Mouse (Mus musculus) hindbrain, embryonic 16.5 days (tissue): ENCODE data around the gene Foxp1. TPM values are rescaled to one million over a fixed set of nuclear protein-coding genes. Genes with fewer than 3 reads are reported as not detected.

Experiments used
- ATAC-seq: fragments of 200-750 bp; cut with Nextera tagmentation; 2 replicates; pipeline ENCODE4 v1.8.0; 2017; ENCODE audit warnings: moderate TSS enrichment, moderate library complexity
- H3K27ac ChIP-seq: fragments of 300-500 bp; sonication (generic); 2 replicates; pipeline ENCODE4 v1.5.1; 2014; ENCODE audit warnings: low read depth, mild to moderate bottlenecking, control low read depth, low read length, moderate library complexity
- H3K27me3 ChIP-seq: fragments of 300-500 bp; sonication (generic); replicated peaks from 2 replicates; pipeline ENCODE4 v1.6.1; 2014; ENCODE audit warnings: low read length; ENCODE audit not compliant: control insufficient read depth, insufficient read depth
- H3K36me3 ChIP-seq: fragments of 300-500 bp; sonication (generic); 2 replicates; pipeline ENCODE4 v1.6.1; 2014; ENCODE audit warnings: mild to moderate bottlenecking, low read length, moderate library complexity, mixed read lengths; ENCODE audit not compliant: control insufficient read depth, insufficient read depth
- H3K4me1 ChIP-seq: fragments of 300-500 bp; sonication (generic); 2 replicates; pipeline ENCODE4 v1.6.1; 2014; ENCODE audit warnings: low read depth, low read length; ENCODE audit not compliant: control insufficient read depth, insufficient read depth
- H3K4me2 ChIP-seq: fragments of 300-500 bp; sonication (generic); 2 replicates; pipeline ENCODE4 v1.6.1; 2014; ENCODE audit warnings: mild to moderate bottlenecking, low read length, control low read depth, moderate library complexity
- H3K4me3 ChIP-seq: fragments of 300-500 bp; sonication (generic); 2 replicates; pipeline ENCODE4 v1.5.1; 2014; ENCODE audit warnings: mild to moderate bottlenecking, low read length, control low read depth, moderate library complexity
- H3K9ac ChIP-seq: fragments of 300-500 bp; sonication (generic); 2 replicates; pipeline ENCODE4 v1.6.1; 2014; ENCODE audit warnings: low read depth, mild to moderate bottlenecking, control low read depth, low read length, moderate library complexity
- H3K9me3 ChIP-seq: fragments of 300-500 bp; sonication (generic); 2 replicates; pipeline ENCODE4 v1.6.1; 2014; ENCODE audit warnings: mild to moderate bottlenecking, low read length, moderate library complexity; ENCODE audit not compliant: control insufficient read depth
- WGBS: fragments of 180-500 bp; shearing (Covaris S2); extraction: QIAGEN DNeasy Blood & Tissue Kit; methylation state at CpG from one replicate; pipeline ENCODE4 v1.1.7; 2014; 5-methylcytosine and 5-hydroxymethylcytosine counted together
- polyA plus RNA-seq: library from polyadenylated mRNA; unstranded; fragments of >200 nt; fragmentation: Nextera tagmentation; extraction: Ambion mirVana; gene quantifications from 2 replicates; pipeline ENCODE4 v1.2.1, GENCODE M21; 2015

Foxp1 gene
- polyA plus RNA-seq, 1 experiment from 2014 or later, result 47.8 TPM

DNA sequence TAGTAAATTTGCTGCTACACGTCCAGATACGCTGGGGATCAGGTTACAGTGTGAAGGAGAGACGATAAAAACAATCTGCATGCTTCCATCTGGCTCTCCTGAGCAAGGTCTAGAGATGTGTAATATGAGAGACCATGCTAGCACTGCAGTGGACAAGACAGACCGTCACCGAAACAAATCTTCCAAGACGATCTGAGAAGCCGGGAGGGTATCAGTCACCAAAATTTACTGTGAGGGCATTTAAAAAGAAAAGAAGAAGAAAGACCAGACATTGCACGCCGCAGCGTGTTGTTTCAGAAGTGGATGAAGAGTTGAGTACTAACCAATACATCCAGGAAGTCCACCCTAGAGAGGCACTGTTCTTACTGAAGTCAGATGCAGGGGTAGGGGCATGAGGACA lies 39.0 kb downstream of the Foxp1 start:
- H3K9ac ChIP-seq, result no peak overlapping the region
- H3K4me2 ChIP-seq, result no peak overlapping the region
- peaks cover 3% of the 10 kb centered on the region; the same call in 1 of the 2 replicates for H3K9me3 ChIP-seq
- no peaks in the 10 kb centered on the region for H3K27me3 ChIP-seq
- peaks cover 22% of the 10 kb centered on the region for H3K4me1 ChIP-seq
- ATAC-seq, result no peak
- no peak overlapping the region for H3K27ac ChIP-seq
- WGBS, result 87% methylated on average over 10 of the region's 10 CpGs
- H3K36me3 ChIP-seq, result no peaks in the 10 kb centered on the region
- H3K4me3 ChIP-seq, result no peak overlapping the region

DNA sequence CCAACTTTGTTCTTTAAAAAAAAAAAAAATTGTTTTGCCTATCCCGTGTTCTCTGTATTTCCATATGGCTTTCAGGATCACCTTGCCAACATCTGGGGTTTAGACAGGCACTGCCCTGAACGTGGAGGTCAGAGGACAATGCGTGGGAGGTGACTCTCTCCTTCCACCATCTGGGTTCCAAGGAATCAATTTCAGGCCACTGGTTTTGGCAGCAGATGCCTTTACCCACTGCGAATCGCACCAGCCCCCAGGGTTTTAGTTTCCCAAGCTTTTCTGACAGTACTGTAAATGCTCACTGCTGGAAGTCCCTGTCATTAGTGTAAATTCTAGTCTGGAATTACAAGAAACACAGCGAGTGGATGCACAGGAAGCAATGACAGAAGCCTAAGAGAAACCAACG lies 41.0 kb downstream of the Foxp1 start:
- H3K4me2 ChIP-seq, result no peak overlapping the region

DNA sequence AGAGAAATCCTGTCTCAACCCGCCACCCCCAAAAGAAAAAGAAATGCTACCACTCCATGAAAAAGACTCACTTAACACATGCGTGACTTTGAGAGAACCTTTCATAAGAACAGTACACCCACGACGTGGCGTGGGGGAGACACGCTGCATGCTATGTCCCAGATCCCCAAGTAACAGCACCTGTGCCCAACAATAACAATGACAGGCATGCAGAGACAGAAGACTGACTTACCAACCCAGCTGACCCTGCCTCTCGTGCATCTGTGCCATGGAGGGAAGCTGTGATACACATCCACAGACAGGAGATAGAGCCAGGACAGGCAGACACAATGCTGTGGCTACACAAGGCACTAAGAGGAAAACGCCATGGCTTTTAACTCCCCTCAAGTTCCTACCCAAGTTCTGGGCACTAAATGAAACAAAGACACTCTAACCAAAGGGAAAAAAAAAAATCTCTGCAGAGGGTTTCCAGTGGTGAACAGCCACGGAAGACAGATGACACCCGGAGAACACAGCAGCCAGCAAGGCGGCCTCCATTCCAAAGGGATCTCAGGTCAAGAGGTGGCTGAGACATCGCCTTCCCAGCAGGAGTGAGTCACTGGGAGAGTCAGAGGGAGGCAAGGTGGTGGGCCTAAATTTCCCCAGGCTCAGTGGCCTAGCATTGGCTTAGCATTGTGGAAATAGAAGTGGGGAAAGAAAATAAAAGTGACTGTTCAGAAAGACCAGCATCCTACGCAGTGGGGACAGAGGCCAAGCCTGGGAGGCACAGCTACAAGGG lies 43.5 kb downstream of the Foxp1 start:
- 84% methylated on average over 13 of the region's 13 CpGs for WGBS
- H3K27me3 ChIP-seq, result no peaks in the 10 kb centered on the region
- H3K4me2 ChIP-seq, result no peak overlapping the region
- peaks cover 3% of the 10 kb centered on the region; the same call in 1 of the 2 replicates for H3K9me3 ChIP-seq
- no peak for ATAC-seq
- H3K4me3 ChIP-seq, result no peak overlapping the region
- H3K27ac ChIP-seq, result no peak overlapping the region
- H3K36me3 ChIP-seq, result no peaks in the 10 kb centered on the region
- peaks cover under 1% of the 10 kb centered on the region; the same call in 1 of the 2 replicates for H3K4me1 ChIP-seq
- H3K9ac ChIP-seq, result no peak overlapping the region

More for the DNA sequence above, 41.0 kb downstream of the Foxp1 start:
- no peak overlapping the region for H3K9ac ChIP-seq
- no peak overlapping the region for H3K27ac ChIP-seq
- H3K9me3 ChIP-seq, result peaks cover 3% of the 10 kb centered on the region; the same call in 1 of the 2 replicates
- no peak for ATAC-seq
- 51% methylated on average over 7 of the region's 7 CpGs for WGBS
- no peaks in the 10 kb centered on the region for H3K27me3 ChIP-seq
- H3K4me1 ChIP-seq, result peaks cover 22% of the 10 kb centered on the region
- H3K4me3 ChIP-seq, result no peak overlapping the region
- H3K36me3 ChIP-seq, result no peaks in the 10 kb centered on the region

DNA sequence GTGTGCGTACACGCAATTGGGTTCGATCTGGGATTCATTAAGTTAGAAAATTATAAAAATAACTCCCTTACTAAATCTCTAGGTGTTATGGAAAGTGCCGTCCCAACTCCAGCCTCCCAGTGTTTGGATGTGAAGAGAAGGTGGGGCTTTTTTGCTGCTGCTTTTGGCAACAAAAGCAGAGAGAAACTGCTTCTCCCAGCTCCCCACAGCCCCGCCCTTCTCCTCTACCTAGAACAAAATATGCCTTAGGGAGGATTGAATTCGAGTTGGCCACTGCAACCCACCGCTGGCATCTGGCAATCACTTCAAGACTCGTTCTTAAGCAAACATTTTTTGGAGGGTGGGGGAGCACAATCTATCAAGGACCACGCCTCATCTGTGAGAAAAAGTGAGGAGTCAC lies 47.5 kb downstream of the Foxp1 start:
- ATAC-seq, result no peak
- WGBS, result 88% methylated on average over 9 of the region's 9 CpGs
- Histone ChIP-seq H3K36me3 (no peaks in the 10 kb centered on the region), H3K27ac (no peak overlapping the region), H3K4me3 (no peak overlapping the region), H3K27me3 (no peaks in the 10 kb centered on the region), H3K9ac (no peak overlapping the region), H3K4me2 (no peak overlapping the region), H3K4me1 (no peaks in the 10 kb centered on the region), H3K9me3 (no peaks in the 10 kb centered on the region)

DNA sequence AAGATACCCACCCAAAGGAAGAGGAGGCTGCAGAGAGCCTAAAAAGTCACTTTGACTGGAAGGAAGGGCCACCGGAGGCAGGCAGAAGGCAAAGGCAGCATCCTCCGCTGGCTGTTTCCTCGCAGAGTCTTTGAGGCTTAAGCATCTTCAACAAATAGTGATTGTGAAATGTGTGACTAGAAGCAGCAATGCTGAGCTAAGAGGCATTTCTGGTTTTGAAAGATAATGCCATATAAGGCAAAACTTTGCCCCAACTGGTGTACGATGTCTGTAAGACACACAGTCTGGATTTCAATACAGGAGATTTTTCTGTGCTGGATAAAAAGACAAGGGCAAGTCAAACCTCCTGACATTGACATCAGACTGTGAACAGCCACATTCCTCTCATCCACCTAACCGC lies 51.6 kb downstream of the Foxp1 start:
- Histone ChIP-seq H3K27ac (no peak overlapping the region), H3K36me3 (no peaks in the 10 kb centered on the region), H3K4me1 (no peaks in the 10 kb centered on the region), H3K4me2 (no peak overlapping the region), H3K9ac (no peak overlapping the region), H3K4me3 (no peak overlapping the region), H3K27me3 (no peaks in the 10 kb centered on the region), H3K9me3 (no peaks in the 10 kb centered on the region)
- WGBS, result 85% methylated on average over 5 of the region's 5 CpGs
- ATAC-seq, result no peak

DNA sequence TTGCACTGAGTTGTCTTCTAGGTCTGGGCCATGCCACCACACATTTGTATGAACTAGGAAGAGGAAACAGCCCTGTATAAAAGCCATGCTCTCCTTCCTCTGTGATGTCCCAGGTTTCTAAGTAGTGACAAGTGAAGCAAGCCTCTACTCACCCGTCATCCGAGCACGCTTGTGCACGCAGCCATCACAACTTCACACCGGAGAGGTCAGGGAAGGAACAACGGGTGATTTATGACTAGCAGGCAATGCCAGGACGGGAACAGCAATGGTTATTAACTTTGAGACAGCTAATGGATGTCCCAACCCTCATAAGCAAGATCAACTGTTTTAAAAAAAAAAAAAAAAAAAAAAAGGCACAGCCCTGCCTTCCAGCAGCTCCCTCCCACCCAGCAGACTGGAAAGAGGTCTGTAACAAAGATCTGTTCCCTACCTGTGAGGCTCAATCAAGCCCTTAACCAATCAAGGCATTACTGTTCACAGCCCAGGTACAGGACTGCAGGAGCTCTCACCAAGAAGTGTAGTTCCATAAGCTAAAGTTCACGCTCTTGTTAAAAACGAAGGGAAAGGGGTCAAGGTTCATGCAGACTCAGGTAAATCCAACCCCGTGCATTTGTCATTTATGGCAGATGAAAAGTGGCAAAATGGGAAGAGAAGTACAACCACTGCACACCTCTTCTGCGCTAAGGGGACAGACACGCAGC lies 53.2 kb downstream of the Foxp1 start:
- 71% methylated on average over 12 of the region's 12 CpGs for WGBS
- Histone ChIP-seq H3K9me3 (no peaks in the 10 kb centered on the region), H3K4me2 (no peak overlapping the region), H3K36me3 (no peaks in the 10 kb centered on the region), H3K9ac (no peak overlapping the region), H3K27ac (no peak overlapping the region), H3K4me1 (no peaks in the 10 kb centered on the region), H3K27me3 (no peaks in the 10 kb centered on the region), H3K4me3 (no peak overlapping the region)
- ATAC-seq, result no peak

DNA sequence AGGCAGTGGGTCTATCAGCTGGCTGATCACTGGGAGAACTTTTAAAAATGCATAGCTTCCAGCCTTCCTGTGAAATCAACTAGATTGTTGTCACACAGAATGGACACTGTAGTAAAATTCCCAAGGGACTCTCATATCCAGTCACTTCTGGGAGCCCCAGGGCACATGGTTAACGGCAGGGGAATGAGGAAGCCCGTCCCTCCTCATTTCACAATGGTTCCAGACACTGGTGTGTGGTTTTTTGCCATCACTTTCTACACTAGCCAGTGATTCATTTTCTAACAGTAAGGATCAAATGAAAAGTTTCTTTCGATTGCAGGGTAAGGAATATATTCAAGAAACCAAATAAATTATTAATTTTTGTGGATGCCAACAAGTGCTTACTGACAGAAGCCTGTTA lies 54.7 kb downstream of the Foxp1 start:
- 49% methylated on average over 3 of the region's 3 CpGs for WGBS
- H3K4me3 ChIP-seq, result no peak overlapping the region
- H3K27ac ChIP-seq, result no peak overlapping the region
- H3K4me1 ChIP-seq, result no peaks in the 10 kb centered on the region
- ATAC-seq, result no peak
- no peaks in the 10 kb centered on the region for H3K9me3 ChIP-seq
- no peaks in the 10 kb centered on the region for H3K36me3 ChIP-seq
- H3K27me3 ChIP-seq, result no peaks in the 10 kb centered on the region
- H3K4me2 ChIP-seq, result no peak overlapping the region
- H3K9ac ChIP-seq, result no peak overlapping the region

DNA sequence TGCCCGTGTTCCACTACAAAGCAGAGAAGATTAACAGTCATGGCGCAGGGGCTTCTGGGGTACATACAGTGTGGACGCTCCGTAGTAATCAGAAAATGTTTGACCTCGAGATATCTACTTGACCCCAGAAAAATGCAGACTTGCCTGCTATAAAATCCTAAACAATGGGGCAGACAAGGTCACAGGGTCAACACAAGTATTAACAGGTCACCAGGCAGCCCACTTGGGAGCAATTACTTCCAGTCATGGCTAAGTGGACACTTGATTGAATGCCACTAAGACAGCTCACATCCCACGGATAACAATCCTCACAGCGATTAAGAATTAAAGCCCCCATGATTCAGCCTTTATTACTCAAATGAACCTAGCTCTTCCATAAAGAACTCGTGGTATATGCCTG lies 55.4 kb downstream of the Foxp1 start:
- Histone ChIP-seq H3K4me2 (no peak overlapping the region), H3K4me1 (no peaks in the 10 kb centered on the region), H3K27ac (no peak overlapping the region), H3K9me3 (no peaks in the 10 kb centered on the region), H3K9ac (no peak overlapping the region), H3K4me3 (no peak overlapping the region), H3K36me3 (no peaks in the 10 kb centered on the region), H3K27me3 (no peaks in the 10 kb centered on the region)
- ATAC-seq, result no peak
- 31% methylated on average over 8 of the region's 8 CpGs for WGBS

DNA sequence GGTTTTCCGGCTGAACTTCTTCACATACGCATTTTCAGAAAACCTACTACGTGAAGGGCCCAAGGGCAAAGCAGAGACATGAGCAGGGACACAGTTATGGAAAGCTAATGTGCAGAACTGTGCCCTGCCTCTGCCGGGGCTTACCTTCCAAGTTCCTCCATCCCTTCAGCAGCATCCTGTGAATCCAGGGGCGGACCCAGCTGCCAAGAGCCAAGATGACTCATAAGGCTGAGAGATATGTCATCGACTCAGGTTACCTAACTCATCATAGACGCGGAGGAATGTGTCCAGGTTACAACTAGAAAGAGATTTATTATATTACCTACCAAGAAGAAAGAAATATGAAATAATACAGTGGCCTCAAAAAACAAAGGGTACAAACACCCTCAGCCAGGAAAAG lies 56.2 kb downstream of the Foxp1 start:
- H3K9ac ChIP-seq, result no peak overlapping the region
- H3K27ac ChIP-seq, result no peak overlapping the region
- no peak for ATAC-seq
- H3K27me3 ChIP-seq, result no peaks in the 10 kb centered on the region
- no peaks in the 10 kb centered on the region for H3K36me3 ChIP-seq
- no peak overlapping the region for H3K4me3 ChIP-seq
- WGBS, result 89% methylated on average over 8 of the region's 8 CpGs
- no peaks in the 10 kb centered on the region for H3K4me1 ChIP-seq
- no peak overlapping the region for H3K4me2 ChIP-seq
- H3K9me3 ChIP-seq, result no peaks in the 10 kb centered on the region
